Mouse (Mus musculus) T-cell, adult 2 months (primary cell): ENCODE measurements around the gene Mmp14.

Experiments
- DNase-seq: peaks from one replicate; pipeline ENCODE4 v3.0.0; 2022; ENCODE audit warnings: low spot score

Gene Mmp14

DNA sequence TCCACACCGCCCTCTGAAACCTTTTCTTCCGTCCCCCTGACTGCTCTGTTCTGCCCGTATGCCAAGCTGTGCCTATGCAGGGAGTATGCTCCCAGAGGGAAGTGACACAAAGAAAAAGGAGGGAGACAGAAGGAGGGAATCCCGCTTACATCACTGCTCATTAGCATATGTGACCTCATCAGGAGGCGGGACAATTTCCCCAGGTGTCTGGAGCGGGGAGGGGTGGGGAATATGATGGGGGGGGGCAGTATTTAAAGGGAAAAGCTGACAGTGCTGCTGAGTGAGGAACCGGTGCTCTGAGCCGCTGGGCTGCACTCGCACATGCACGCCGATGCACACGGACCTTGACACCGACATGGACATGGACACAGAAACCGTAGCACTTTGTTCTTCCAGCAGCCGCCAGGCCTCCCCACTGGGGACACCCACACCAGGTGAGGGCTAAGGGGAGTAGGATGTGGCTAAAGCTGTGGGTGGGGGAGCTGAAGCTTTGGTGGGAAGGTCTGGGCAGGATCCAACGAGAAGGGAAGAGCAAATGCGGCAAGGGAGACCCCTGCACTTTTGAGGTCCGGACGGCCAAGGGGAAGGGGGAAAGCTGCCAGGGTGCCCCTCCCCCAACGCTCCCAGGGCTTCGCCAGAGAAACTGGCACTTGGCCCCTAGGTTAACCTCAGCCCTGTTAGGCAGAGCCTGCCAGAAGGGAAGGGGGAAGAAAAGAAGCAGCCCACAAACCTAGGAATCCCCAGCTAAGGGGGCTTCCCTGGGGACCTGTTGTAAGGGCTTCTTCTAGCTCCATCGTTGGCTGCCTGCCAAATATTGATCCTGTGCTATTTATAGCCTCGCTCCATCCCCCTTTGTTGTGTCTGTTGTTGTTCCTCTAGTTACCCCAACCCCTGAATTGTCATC is 44.8 kb downstream of the Mmp14 start, which contains the start of gene Rem2:
Gene Rem2, plus strand, starts transcription at position 160 of the 904 bp plus-strand sequence.
- no peak for DNase-seq

DNA sequence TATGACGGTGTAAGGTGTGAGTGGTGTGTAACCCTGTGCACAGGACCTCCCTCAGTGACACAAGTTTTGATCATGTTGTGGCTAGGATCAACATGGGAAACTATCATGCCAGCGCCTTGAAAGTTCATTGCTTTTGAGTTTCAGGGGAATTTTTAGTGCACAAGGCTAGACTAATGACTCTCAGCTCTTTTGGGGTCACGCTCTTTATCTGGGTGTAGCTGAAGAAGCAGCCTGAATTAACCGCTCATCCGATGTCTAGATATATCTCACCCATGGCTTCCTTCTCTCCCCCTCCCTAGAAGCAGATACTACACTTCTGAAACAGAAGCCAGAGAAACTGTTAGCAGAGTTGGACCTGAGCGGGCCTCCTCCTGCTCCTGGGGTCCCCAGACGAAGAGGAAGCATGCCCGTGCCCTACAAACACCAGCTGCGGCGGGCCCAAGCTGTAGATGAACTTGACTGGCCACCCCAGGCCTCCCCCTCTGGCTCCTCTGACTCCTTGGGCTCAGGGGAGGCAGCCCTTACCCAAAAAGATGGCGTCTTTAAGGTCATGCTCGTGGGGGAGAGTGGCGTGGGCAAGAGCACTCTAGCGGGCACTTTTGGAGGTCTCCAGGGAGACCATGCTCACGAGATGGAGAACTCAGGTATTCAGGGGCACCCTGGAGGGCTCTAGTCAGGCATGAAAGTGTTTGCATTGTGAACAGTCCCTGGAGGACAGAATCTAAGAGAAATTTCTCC is 45.9 kb downstream of the Mmp14 start:
- no peak for DNase-seq

DNA sequence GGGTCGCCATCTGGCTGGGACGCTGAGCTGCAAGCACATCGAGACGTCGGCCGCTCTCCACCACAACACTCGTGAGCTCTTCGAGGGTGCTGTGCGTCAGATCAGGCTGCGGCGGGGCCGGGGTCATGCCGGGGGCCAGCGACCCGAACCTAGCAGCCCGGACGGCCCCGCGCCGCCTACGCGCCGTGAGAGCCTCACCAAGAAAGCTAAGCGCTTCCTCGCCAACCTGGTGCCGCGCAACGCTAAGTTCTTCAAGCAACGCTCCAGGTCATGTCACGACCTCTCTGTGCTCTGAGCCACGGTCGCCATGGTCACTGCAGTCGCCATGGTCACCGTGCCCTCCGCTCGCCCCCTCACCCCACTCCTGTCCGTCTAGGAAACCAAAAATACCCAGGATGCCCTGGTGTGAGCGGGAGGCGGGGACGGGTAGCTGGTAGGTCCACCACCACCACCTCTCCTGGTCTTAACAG is 48.1 kb downstream of the Mmp14 start:
- peak; percentile 70 for DNase-seq

DNA sequence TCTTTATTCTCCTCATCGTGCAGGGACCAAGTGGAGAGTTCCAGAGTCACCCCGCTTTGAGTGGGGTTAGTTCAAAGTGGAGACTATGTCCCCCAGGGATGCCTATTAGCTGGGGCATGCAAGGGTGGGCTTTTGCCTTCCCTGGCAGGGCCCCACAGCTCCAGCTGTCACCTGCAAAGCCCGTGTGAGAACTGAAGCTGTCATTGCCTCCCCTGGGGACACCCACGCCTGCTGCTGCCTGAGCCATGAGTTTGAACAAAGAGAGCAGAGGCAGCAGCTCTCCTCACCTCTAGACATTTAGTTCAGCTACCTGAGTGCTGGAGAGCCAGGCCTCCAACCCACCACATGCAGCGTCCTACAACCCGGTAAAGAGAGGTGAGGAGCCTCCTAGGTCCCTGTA is 49.3 kb downstream of the Mmp14 start:
- DNase-seq: no peak

DNA sequence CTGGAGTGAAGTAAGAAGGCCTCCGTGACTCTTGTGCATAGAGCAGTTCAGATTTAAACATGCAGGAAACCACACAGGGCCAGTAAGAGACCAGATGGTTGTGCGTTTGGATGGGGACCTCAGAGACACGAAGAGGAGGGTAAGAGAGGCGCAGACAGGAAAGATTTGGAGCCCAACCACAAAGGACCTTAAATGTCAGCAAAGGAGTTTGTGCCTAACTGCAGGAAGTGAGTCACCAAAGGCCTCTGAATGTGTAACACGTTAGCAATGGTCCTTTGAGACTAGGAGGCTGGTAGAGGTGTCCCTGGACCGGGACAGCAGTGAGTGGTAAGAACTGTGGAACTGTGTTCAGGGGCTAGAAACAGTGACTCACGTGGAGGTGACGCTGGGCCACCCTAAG is 50.0 kb downstream of the Mmp14 start:
- peak; percentile 64 for DNase-seq

DNA sequence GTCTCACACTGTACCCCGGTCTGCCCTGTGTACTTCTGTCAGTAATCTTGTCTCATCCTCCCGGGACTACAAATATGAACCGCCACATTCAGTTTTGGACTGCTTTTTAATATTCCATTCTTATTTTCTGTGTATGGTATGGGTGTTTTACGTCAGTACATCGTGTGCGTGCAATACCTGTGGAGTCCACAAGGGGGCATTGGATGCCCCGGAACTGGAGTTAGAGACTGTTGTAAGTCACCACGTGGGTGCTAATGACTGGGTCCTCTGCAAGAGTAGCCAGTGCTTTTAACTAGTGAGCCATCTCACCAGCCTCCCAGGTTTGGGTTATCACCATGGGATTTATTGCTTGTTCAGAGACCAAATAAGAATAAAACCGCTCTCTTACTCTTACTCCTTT is 51.1 kb downstream of the Mmp14 start:
- peak; percentile 70 for DNase-seq

DNA sequence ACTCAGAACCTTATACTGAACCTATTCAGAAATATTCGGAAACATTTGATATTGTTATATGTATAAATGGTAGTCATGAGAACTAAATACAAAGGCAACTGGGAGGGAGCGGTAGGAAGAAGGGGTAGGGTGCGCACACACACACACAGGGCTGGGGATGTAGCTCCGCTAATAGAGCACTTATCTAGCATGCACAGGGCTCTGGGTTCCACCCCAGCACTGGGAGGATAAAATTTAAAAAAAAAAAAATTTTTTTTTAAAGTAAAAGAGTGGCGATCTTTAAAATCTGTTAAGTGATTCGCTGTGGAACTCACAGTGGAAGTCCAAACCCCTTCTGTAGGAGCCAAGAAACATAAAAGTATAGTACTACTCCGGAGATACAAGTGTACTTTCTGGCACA is 54.5 kb downstream of the Mmp14 start:
- DNase-seq: no peak

DNA sequence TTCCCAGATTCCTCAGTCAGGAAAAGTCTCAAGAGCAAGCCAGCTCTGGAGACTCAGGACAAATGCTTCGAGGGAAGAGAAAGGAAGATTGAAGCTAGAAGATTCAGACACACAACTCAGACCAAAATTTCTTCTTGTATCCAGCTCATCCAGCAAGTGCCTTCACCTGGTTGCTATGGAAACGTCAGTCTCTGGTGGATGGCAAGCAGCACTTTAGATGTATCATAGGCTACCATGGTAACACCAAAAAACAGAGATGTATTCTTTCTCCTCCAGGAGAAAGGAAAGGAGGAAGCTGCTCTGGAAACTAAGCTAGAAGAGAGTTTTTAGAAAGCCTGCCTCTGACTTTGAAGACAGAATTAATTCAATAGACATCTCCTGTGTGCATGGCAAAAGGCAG is 56.3 kb downstream of the Mmp14 start:
- DNase-seq: no peak

DNA sequence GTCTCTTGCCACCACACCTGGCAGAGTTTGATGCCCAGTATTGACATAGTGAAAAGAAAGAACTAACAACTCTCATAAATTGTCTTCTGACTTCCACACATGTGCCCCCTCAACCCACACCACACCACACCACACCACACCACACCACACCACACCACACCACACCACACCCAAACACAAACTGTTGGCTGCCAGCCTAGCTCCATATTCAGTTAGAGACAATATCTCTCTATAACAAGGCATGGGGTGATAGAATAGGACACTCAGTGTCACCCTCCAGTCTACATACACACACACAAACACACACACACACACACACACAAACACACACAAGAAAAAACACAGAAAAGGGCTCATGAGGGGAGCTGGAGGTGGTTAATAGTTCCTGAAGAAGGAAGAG is 56.9 kb downstream of the Mmp14 start:
- no peak for DNase-seq

DNA sequence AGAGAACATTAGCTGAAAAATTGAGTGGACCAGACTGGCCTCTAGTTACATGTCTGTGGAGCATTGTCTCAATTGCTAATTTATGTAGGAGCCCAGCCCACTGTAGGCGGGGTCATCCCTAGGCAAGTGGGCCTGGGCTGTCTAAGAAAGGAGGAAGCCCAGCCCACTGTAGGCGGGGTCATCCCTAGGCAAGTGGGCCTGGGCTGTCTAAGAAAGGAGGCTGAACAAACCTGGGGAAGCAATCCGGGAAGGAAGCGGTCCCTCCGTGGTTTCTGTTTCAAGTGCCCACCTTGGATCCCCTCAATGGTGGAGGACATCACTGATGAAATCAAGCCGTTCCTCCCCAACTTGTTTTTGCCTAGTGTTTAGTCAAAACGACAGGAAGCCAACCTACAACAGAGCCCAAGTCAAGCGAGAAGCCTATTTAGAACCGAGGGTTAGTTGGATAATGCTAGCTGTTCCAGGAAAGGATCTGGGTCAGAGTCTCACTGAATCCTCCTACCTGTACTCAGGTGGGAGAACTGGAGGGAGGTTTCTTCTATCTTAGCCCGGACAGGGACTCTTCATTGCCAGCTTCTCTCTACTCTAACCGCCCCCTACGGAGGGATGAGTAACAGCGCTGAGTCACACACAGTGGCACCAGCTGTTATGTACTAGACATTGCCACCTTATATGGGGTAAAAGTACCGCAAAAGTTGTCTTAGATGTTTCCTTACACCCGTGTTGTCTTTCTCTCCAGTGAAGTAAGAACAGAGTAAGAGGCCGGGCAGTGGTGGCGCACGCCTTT is 61.1 kb downstream of the Mmp14 start:
- peak; percentile 59 for DNase-seq

DNA sequence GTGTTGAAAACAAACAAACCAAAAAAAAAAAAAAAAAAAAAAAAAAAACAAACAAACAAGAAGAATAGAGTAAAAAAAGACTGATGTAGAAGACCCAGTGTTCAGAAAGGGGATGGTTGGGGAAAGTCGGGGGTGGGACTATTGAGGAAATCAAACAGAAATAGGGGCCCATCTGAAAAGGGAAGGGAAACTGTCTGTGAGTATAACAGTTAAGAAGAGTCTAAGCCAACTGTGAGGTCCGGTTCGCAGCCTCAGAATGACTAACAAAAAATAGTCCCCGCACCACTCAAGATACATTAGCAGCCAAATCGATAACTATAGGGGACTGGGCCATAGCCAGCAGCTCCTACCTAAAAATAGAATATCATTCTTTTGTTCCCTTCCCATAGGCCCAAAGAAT is 61.8 kb downstream of the Mmp14 start:
- no peak for DNase-seq

DNA sequence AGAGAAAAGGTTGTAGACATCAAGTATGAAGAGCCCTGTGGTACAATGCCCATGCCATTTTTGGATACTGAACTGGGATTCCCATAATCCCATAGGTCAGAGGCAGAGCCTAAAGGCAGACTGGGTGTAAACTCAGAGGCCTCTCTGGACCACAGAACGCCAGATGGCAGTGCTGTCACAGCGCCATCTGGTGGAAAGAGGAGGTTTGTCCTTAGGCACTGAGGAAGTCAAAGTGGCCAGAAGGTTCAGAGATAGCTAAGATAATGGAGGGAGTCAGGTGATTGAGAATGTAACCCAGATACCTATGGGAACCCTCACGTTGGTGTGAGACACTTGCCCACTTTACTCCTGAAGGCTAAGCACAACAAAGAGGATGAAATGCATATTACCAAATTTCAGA is 62.8 kb downstream of the Mmp14 start:
- DNase-seq: peak; percentile 73
